Mouse (Mus musculus) midbrain, embryonic 10.5 days (tissue): ENCODE data around the gene Magi2. TPM values are rescaled to one million over a fixed set of nuclear protein-coding genes. Genes with fewer than 3 reads are reported as not detected.
"Not testable (repeated sequence)": the region's sequence is repeated elsewhere in the genome, so short reads cannot be mapped to it uniquely, and the experiment has no call there.

ENCODE experiments used
- DNase-seq: peaks from one replicate; pipeline ENCODE4 v3.0.0-alpha.2; 2017; ENCODE audit warnings: low spot score
- H3K27ac ChIP-seq: fragments of 300-500 bp; sonication (generic); replicated peaks from 2 replicates; pipeline ENCODE4 v1.5.1; 2016; ENCODE audit warnings: mild to moderate bottlenecking
- H3K27me3 ChIP-seq: fragments of 300-500 bp; sonication (generic); 2 replicates; pipeline ENCODE4 v1.6.1; 2016; ENCODE audit warnings: low read depth, mild to moderate bottlenecking; ENCODE audit not compliant: poor library complexity, severe bottlenecking
- H3K36me3 ChIP-seq: fragments of 300-500 bp; sonication (generic); 2 replicates; pipeline ENCODE4 v1.6.1; 2016; ENCODE audit warnings: mild to moderate bottlenecking, moderate library complexity
- H3K4me1 ChIP-seq: fragments of 300-500 bp; sonication (generic); 2 replicates; pipeline ENCODE4 v1.6.1; 2016
- H3K4me3 ChIP-seq: fragments of 300-500 bp; sonication (generic); 2 replicates; pipeline ENCODE4 v1.5.1; 2016; ENCODE audit warnings: mild to moderate bottlenecking, moderate library complexity
- H3K9me3 ChIP-seq: fragments of 300-500 bp; sonication (generic); replicated peaks from 2 replicates; pipeline ENCODE4 v1.6.1; 2016; ENCODE audit warnings: mild to moderate bottlenecking
- WGBS: fragments of 180-500 bp; shearing (Covaris S2); methylation state at CpG from one replicate; pipeline ENCODE4 v1.1.7; 2016; 5-methylcytosine and 5-hydroxymethylcytosine counted together
- polyA plus RNA-seq: library from polyadenylated mRNA; unstranded; fragments of >200 nt; fragmentation: Nextera tagmentation; extraction: Ambion mirVana; gene quantifications from 2 replicates; pipeline ENCODE4 v1.2.1, GENCODE M21; 2016

Gene Magi2
- polyA plus RNA-seq, 1 experiment from 2014 or later = 3.8 TPM

- not testable (repeated sequence) for H3K4me3 ChIP-seq, H3K9me3 ChIP-seq, H3K36me3 ChIP-seq, DNase-seq, H3K27me3 ChIP-seq, H3K27ac ChIP-seq, H3K4me1 ChIP-seq
- WGBS = 83% methylated on average over 1 of the region's 1 CpGs
Observed at GRCm38 (mm10) chr5:20714619-20715018, 1487.8 kb downstream of the Magi2 start.

DNA sequence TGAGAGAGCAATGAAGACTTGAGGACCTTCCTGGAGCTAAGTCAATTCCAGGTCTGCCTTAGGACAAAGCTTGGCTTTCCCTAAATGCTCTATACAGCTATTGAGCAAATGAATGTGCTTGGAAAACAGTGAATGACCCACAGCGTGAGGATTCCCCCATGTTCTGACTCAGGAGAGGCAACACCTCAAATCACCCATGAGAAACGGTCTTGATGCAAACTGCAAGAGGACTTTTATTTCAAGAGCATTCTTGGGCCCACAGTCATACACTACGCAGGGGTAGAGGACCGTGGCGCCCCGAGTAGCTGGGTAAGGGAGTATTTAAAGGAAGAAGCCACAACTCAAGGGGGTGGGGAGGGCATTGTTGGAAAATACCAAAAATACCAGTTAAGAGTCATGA lies 1489.1 kb downstream of the Magi2 start:
- not testable (repeated sequence) for H3K27me3 ChIP-seq, H3K9me3 ChIP-seq, H3K27ac ChIP-seq, H3K4me1 ChIP-seq, H3K36me3 ChIP-seq, DNase-seq, H3K4me3 ChIP-seq
- 90% methylated on average over 6 of the region's 6 CpGs for WGBS

- 77% methylated on average over 4 of the region's 4 CpGs for WGBS
- Histone ChIP-seq H3K27me3 (no peaks in the 10 kb centered on the region), H3K9me3 (no peaks in the 10 kb centered on the region), H3K27ac (no peak overlapping the region), H3K36me3 (no peaks in the 10 kb centered on the region), H3K4me1 (no peaks in the 10 kb centered on the region), H3K4me3 (no peak overlapping the region)
- no peak for DNase-seq
Observed at GRCm38 (mm10) chr5:20720201-20720900, 1493.5 kb downstream of the Magi2 start.

- DNase-seq, H3K4me1 ChIP-seq, H3K9me3 ChIP-seq, H3K27me3 ChIP-seq, H3K4me3 ChIP-seq, H3K27ac ChIP-seq, H3K36me3 ChIP-seq: not testable (repeated sequence)
- 93% methylated on average over 4 of the region's 4 CpGs for WGBS
Observed at GRCm38 (mm10) chr5:20723226-20723625, 1496.4 kb downstream of the Magi2 start.

- DNase-seq = no peak
Observed at GRCm38 (mm10) chr5:20738795-20739194, 1512.0 kb downstream of the Magi2 start.

GRCm38 (mm10) chr5:20741193-20741592 lies 1514.4 kb downstream of the Magi2 start:
- Histone ChIP-seq H3K27ac (no peak overlapping the region), H3K9me3 (no peaks in the 10 kb centered on the region), H3K27me3 (no peaks in the 10 kb centered on the region), H3K36me3 (no peaks in the 10 kb centered on the region), H3K4me1 (no peaks in the 10 kb centered on the region; the same call in 1 of the 2 replicates), H3K4me3 (no peak overlapping the region)
- no peak for DNase-seq
- 84% methylated on average over 6 of the region's 6 CpGs for WGBS

More at GRCm38 (mm10) chr5:20738795-20739194, 1512.0 kb downstream of the Magi2 start:
- WGBS = 66% methylated on average over 2 of the region's 2 CpGs
- Histone ChIP-seq H3K27ac (no peak overlapping the region), H3K4me1 (no peaks in the 10 kb centered on the region; the same call in 1 of the 2 replicates), H3K4me3 (no peak overlapping the region), H3K27me3 (no peaks in the 10 kb centered on the region), H3K36me3 (no peaks in the 10 kb centered on the region), H3K9me3 (no peaks in the 10 kb centered on the region)

- WGBS = 93% methylated on average over 8 of the region's 8 CpGs
- Histone ChIP-seq H3K9me3 (no peaks in the 10 kb centered on the region), H3K4me3 (no peak overlapping the region), H3K36me3 (no peaks in the 10 kb centered on the region), H3K27ac (no peak overlapping the region), H3K4me1 (no peaks in the 10 kb centered on the region; the same call in 1 of the 2 replicates), H3K27me3 (no peaks in the 10 kb centered on the region)
- DNase-seq = no peak
Observed at GRCm38 (mm10) chr5:20741936-20742335, 1515.1 kb downstream of the Magi2 start.

DNA sequence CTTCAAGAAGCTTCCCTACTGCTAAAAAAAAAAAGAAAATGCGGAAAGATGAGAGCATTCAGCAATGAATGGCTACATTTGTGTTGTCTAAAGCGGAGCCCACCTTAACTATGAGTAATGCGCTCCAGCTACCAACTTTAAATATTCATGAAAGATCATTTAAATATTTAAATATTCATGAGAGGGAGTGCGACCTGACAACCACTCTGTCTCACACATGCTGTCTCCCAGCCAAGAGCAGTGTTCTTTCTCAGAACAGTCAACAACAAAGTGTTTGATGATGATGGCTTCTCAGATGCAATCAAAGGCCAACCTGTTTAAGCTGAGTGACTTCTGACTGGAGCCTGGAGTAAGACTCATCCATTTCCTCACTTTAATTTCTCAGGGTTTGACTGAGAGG lies 1521.3 kb downstream of the Magi2 start:
- no peak for DNase-seq
- Histone ChIP-seq H3K9me3 (no peaks in the 10 kb centered on the region), H3K36me3 (no peaks in the 10 kb centered on the region), H3K27me3 (no peaks in the 10 kb centered on the region), H3K27ac (no peak overlapping the region), H3K4me3 (no peak overlapping the region), H3K4me1 (peaks cover 30% of the 10 kb centered on the region)
- 81% methylated on average over 4 of the region's 4 CpGs for WGBS

GRCm38 (mm10) chr5:20748856-20749255 lies 1522.0 kb downstream of the Magi2 start:
- H3K9me3 ChIP-seq = no peaks in the 10 kb centered on the region
- no peak overlapping the region for H3K27ac ChIP-seq
- DNase-seq = no peak
- 93% methylated on average over 8 of the region's 8 CpGs for WGBS
- H3K36me3 ChIP-seq = no peaks in the 10 kb centered on the region
- no peak overlapping the region for H3K4me3 ChIP-seq
- peaks cover 37% of the 10 kb centered on the region for H3K4me1 ChIP-seq
- H3K27me3 ChIP-seq = no peaks in the 10 kb centered on the region

DNA sequence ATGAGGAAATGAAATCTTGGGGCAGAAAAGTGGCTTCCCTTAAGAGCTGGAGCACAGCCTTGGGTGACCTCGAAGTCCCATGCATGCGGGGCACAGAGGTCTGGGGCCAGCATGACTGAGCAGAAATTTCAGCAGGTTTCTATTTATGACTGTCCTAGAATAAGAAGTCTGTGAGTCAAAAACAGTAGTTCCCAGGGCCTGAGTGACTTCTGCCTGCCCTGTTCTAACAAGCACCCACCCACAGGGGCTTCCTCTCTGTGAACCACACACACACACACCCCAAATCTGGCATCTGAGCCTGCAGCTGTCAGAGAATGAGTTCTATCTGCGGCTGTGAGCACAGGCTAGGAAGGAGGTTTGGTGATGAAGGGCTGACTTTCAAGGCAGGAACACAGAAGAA lies 1522.7 kb downstream of the Magi2 start:
- Histone ChIP-seq H3K36me3 (no peaks in the 10 kb centered on the region), H3K9me3 (no peaks in the 10 kb centered on the region), H3K4me1 (peaks cover 40% of the 10 kb centered on the region), H3K4me3 (no peak overlapping the region), H3K27ac (no peak overlapping the region), H3K27me3 (no peaks in the 10 kb centered on the region)
- DNase-seq = no peak
- WGBS = 75% methylated on average over 3 of the region's 3 CpGs

DNA sequence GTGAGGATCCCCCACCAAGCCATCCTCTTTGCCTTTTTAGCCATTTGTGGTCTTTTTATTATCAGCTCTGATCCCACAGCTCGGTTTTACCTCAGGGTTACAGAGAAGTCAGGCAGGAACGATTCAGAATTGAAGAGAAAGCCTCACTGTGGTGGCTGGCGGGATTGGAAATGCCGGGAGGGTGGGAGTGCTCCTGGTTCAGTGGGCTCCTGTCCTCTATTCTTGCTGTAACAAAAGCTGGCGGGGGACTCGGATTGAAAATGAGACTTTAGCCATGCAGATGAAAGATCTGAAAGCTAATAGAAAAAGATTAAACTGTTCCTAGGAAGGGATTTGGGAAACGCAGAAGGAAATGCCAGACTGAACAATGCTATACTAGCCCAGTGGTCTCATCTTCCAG lies 1524.2 kb downstream of the Magi2 start:
- 34% methylated on average over 7 of the region's 7 CpGs for WGBS
- DNase-seq = no peak
- Histone ChIP-seq H3K27me3 (no peaks in the 10 kb centered on the region), H3K4me3 (no peak overlapping the region), H3K9me3 (no peaks in the 10 kb centered on the region), H3K4me1 (peaks cover 40% of the 10 kb centered on the region), H3K27ac (no peak overlapping the region), H3K36me3 (no peaks in the 10 kb centered on the region)

GRCm38 (mm10) chr5:20751696-20752095 lies 1524.9 kb downstream of the Magi2 start:
- H3K4me1 ChIP-seq = peaks cover 40% of the 10 kb centered on the region
- H3K36me3 ChIP-seq = no peaks in the 10 kb centered on the region
- WGBS = 56% methylated on average over 7 of the region's 7 CpGs
- no peaks in the 10 kb centered on the region for H3K27me3 ChIP-seq
- H3K4me3 ChIP-seq = no peak overlapping the region
- H3K27ac ChIP-seq = 0 out of 2 replicates have a peak overlapping the region, but pooled peaks have one; percentile 9
- H3K9me3 ChIP-seq = no peaks in the 10 kb centered on the region
- DNase-seq = no peak

GRCm38 (mm10) chr5:20753096-20753495 lies 1526.3 kb downstream of the Magi2 start:
- Histone ChIP-seq H3K9me3 (no peaks in the 10 kb centered on the region), H3K27ac (peak overlapping the region; percentile 28; the same call in 1 of the 2 replicates), H3K4me3 (no peak overlapping the region), H3K36me3 (peaks cover 9% of the 10 kb centered on the region), H3K27me3 (no peaks in the 10 kb centered on the region), H3K4me1 (peaks cover 40% of the 10 kb centered on the region)
- WGBS = 34% methylated on average over 2 of the region's 2 CpGs
- DNase-seq = no peak
